Mouse (Mus musculus): ENCODE data around the gene Grin1. TPM values are rescaled to one million over a fixed set of nuclear protein-coding genes. Genes with fewer than 3 reads are reported as not detected.

Gene Grin1
- polyA plus RNA-seq, 1 experiment from 2014 or later = 0.08 TPM

- TF ChIP-seq CTCF (IDR thresholded peaks at IDR 0.05) = no peak
- DNase-seq (ENCODE audit: low read depth, low spot score) (no peak), ATAC-seq (no peak)
- in situ Hi-C loops (cut with MboI; ENCODE audit: low pct_unique_long_range_greater_than_20kb) = no loop called here
- ChIA-PET CTCF (interaction anchor here (1.4 kb wide), 2 partner anchors 10 to 12 kb away, joined by 4 to 8 read pairs; no protein-coding TSS in a partner anchor), POLR2A (no interaction called here)
- peaks cover 35% of the 10 kb centered on the region for H3K27me3 ChIP-seq
Observed at GRCm38 (mm10) chr2:25293706-25294105, 25.3 kb downstream of the Grin1 start.

GRCm38 (mm10) chr2:25292856-25293255, 26.1 kb downstream of the Grin1 start:
- TF ChIP-seq CTCF (IDR thresholded peaks at IDR 0.05) = no peak
- ATAC-seq (no peak), DNase-seq (ENCODE audit: low read depth, low spot score) (no peak)
- peaks cover 27% of the 10 kb centered on the region for H3K27me3 ChIP-seq
- ChIA-PET CTCF (interaction anchor here (0.8 to 1.8 kb wide), 11 partner anchors 9 to 64 kb away, joined by 3 to 13 read pairs (median 4); partner anchors contain the start of genes Anapc2 and Ssna1), POLR2A (interaction anchor here (0.7 kb wide), 1 partner anchor 25 kb away, joined by 3 read pairs; no protein-coding TSS in a partner anchor)
- in situ Hi-C loops (cut with MboI; ENCODE audit: low pct_unique_long_range_greater_than_20kb) = no loop called here

GRCm38 (mm10) chr2:25292054-25292544, 26.9 kb downstream of the Grin1 start:
- DNase-seq (ENCODE audit: low read depth, low spot score) (no peak), ATAC-seq (no peak)
- in situ Hi-C loops (cut with MboI; ENCODE audit: low pct_unique_long_range_greater_than_20kb) = no loop called here
- ChIA-PET POLR2A (no interaction called here), CTCF (interaction anchor here (0.8 to 1.8 kb wide), 12 partner anchors 8 to 64 kb away, joined by 3 to 13 read pairs (median 4); partner anchors contain the start of genes Anapc2 and Ssna1)
- peaks cover 20% of the 10 kb centered on the region for H3K27me3 ChIP-seq
- TF ChIP-seq CTCF (IDR thresholded peaks at IDR 0.05) = no peak

- ATAC-seq = no peak
- no peak for DNase-seq (ENCODE audit: low read depth, low spot score)
- in situ Hi-C loops (cut with MboI; ENCODE audit: low pct_unique_long_range_greater_than_20kb) = no loop called here
- ChIA-PET POLR2A (interaction anchor here (1.1 kb wide), 1 partner anchor 20 kb away, joined by 6 read pairs; the partner anchor contains the start of genes Anapc2 and Ssna1), CTCF (interaction anchor here (1.3 to 1.8 kb wide), 5 partner anchors 10 to 63 kb away, joined by 3 to 13 read pairs (median 4); no protein-coding TSS in a partner anchor)
- peaks cover 16% of the 10 kb centered on the region for H3K27me3 ChIP-seq
- TF ChIP-seq CTCF (IDR thresholded peaks at IDR 0.05) = no peak
Observed at GRCm38 (mm10) chr2:25291184-25292053, 27.6 kb downstream of the Grin1 start.

GRCm38 (mm10) chr2:25290816-25291130, 28.2 kb downstream of the Grin1 start:
- in situ Hi-C loops (cut with MboI; ENCODE audit: low pct_unique_long_range_greater_than_20kb) = no loop called here

GRCm38 (mm10) chr2:25290101-25290815, 28.7 kb downstream of the Grin1 start:
- H3K27me3 ChIP-seq = peaks cover 7% of the 10 kb centered on the region
- TF ChIP-seq CTCF (IDR thresholded peaks at IDR 0.05) = no peak
- no peak for ATAC-seq
- CTCF ChIA-PET = interaction anchor here (1.5 to 3.3 kb wide), 3 partner anchors 12 to 62 kb away, joined by 3 to 12 read pairs (median 4); no protein-coding TSS in a partner anchor
- in situ Hi-C loops (cut with MboI; ENCODE audit: low pct_unique_long_range_greater_than_20kb) = no loop called here
- POLR2A ChIA-PET = interaction anchor here (1.1 kb wide), 1 partner anchor 18 kb away, joined by 6 read pairs; the partner anchor contains the start of genes Anapc2 and Ssna1
- no peak for DNase-seq (ENCODE audit: low read depth, low spot score)

More at GRCm38 (mm10) chr2:25290816-25291130, 28.2 kb downstream of the Grin1 start:
- ATAC-seq (no peak), DNase-seq (ENCODE audit: low read depth, low spot score) (no peak)
- POLR2A ChIA-PET = interaction anchor here (1.1 kb wide), 1 partner anchor 19 kb away, joined by 6 read pairs; the partner anchor contains the start of genes Anapc2 and Ssna1
- peaks cover 12% of the 10 kb centered on the region for H3K27me3 ChIP-seq
- TF ChIP-seq CTCF (IDR thresholded peaks at IDR 0.05) = no peak
- CTCF ChIA-PET = interaction anchor here (1.5 kb wide), 1 partner anchor 62 kb away, joined by 3 read pairs; no protein-coding TSS in a partner anchor

- H3K27me3 ChIP-seq = peaks cover 1% of the 10 kb centered on the region
- DNase-seq (ENCODE audit: low read depth, low spot score) (no peak), ATAC-seq (no peak)
- ChIA-PET CTCF (interaction anchor here (1.5 to 3.3 kb wide), 3 partner anchors 11 to 61 kb away, joined by 4 to 12 read pairs (median 7); no protein-coding TSS in a partner anchor), POLR2A (no interaction called here)
- no peak for TF ChIP-seq CTCF (IDR thresholded peaks at IDR 0.05)
- in situ Hi-C loops (cut with MboI; ENCODE audit: low pct_unique_long_range_greater_than_20kb) = no loop called here
Observed at GRCm38 (mm10) chr2:25289651-25290050, 29.3 kb downstream of the Grin1 start, which contains the start of gene Lrrc26. Gene Lrrc26 (plus strand): TSS chr2:25289915.

GRCm38 (mm10) chr2:25288734-25289345, 30.1 kb downstream of the Grin1 start:
- no peak for DNase-seq (ENCODE audit: low read depth, low spot score)
- no peak for TF ChIP-seq CTCF (IDR thresholded peaks at IDR 0.05)
- CTCF ChIA-PET = interaction anchor here (1.5 to 3.3 kb wide), 3 partner anchors 10 to 60 kb away, joined by 4 to 12 read pairs (median 7); no protein-coding TSS in a partner anchor
- no peaks in the 10 kb centered on the region for H3K27me3 ChIP-seq
- in situ Hi-C loops (cut with MboI; ENCODE audit: low pct_unique_long_range_greater_than_20kb) = no loop called here
- POLR2A ChIA-PET = interaction anchor here (0.9 kb wide), 1 partner anchor 32 kb away, joined by 3 read pairs; no protein-coding TSS in a partner anchor
- no peak for ATAC-seq

- TF ChIP-seq CTCF (IDR thresholded peaks at IDR 0.05) = no peak
- ATAC-seq = no peak
- DNase-seq (ENCODE audit: low read depth, low spot score) = no peak
- in situ Hi-C loops (cut with MboI; ENCODE audit: low pct_unique_long_range_greater_than_20kb) = no loop called here
- H3K27me3 ChIP-seq = no peaks in the 10 kb centered on the region
- ChIA-PET CTCF (interaction anchor here (1.5 to 3.3 kb wide), 2 partner anchors 9 to 60 kb away, joined by 7 to 12 read pairs; no protein-coding TSS in a partner anchor), POLR2A (interaction anchor here (0.5 to 0.9 kb wide), 3 partner anchors 14 to 31 kb away, joined by 3 to 4 read pairs (median 3); no protein-coding TSS in a partner anchor)
Observed at GRCm38 (mm10) chr2:25287927-25288649, 30.9 kb downstream of the Grin1 start, which contains the start of gene Tmem210. Gene Tmem210 (plus strand): TSS chr2:25288145.

Measured in Patski (cell line).